Mouse (Mus musculus): Measurements from ENCODE around the gene Arsb.
"Not testable (repeated sequence)": the region's sequence is repeated elsewhere in the genome, so short reads cannot be mapped to it uniquely, and the experiment has no call there.

Arsb gene

GRCm38 (mm10) chr13:93984521-93984920, 213.1 kb downstream of the Arsb start:
- DNase-seq (ENCODE audit: low read depth), result no peak

GRCm38 (mm10) chr13:93985181-93985580, 213.8 kb downstream of the Arsb start:
- DNase-seq (ENCODE audit: low read depth), result no peak

- not testable (repeated sequence) for DNase-seq (ENCODE audit: low read depth)
Measured at GRCm38 (mm10) chr13:93985750-93986149, 214.3 kb downstream of the Arsb start.

GRCm38 (mm10) chr13:93987611-93988010, 216.2 kb downstream of the Arsb start:
- DNase-seq (ENCODE audit: low read depth), result no peak

GRCm38 (mm10) chr13:93989208-93989607, 217.8 kb downstream of the Arsb start:
- peak; percentile 23 for DNase-seq (ENCODE audit: low read depth)

- DNase-seq (ENCODE audit: low read depth), result peak; percentile 72
Measured at GRCm38 (mm10) chr13:93989736-93990611, 218.5 kb downstream of the Arsb start.

- DNase-seq (ENCODE audit: low read depth), result no peak
Measured at GRCm38 (mm10) chr13:93990841-93991240, 219.4 kb downstream of the Arsb start.

DNA sequence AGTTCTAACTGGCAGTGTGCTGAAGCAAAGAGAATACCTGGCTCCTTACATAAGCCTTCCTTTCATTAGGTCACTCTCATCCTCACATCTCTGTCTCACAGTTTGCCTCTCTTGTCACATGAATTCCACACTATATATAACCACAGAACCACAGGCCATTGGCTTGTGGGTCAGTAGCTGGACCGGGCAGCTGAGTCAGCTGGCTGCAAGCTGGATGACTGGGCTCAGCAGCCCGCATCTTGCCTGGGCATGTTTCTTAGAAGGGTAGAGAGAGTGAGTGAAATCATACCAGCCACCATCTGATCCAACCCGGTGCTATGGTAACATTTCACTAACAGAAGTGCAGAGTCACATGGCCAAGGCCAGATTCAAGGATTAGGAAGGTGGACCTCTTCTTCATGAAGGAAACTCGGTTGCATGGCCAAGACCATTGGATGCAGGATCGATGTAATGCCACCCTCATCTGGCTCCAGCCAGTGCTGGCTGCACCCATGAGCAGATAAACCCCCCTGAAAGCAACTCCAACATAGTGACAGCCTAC, 221.0 kb downstream of the Arsb start:
- DNase-seq (ENCODE audit: low read depth), result no peak
